Mouse (Mus musculus) liver, postnatal 0 days (tissue): ENCODE measurements around the gene Klhl24.

Source experiments
- CTCF ChIP-seq: sonication (generic); IDR thresholded peaks from 2 replicates; pipeline ENCODE4 v1.5.1; 2016; ENCODE audit warnings: antibody characterized with exemption, low read depth
- EP300 ChIP-seq: IDR thresholded peaks from 2 replicates; pipeline ENCODE4 v1.6.1; 2016; ENCODE audit warnings: antibody characterized with exemption, low read depth, mild to moderate bottlenecking

DNA sequence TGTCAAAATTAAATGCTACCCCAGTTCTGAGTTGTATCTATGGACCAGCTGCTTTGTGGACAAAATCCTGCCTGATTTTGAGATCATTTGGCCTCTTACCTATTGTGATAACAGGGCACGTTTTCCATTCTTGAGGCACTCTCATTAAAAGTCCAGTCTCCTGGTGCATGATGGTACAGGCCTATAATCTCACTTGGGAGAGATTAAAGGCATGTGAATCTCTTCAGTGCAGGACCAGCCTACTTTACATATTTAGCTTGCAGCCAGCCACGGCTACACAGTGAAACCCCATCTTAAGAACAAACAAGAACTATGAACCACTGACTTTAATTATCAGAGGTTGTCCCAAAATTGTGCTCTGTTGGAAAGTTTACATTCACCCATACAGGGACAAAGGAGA lies 33.1 kb downstream of the Klhl24 start:
- TF ChIP-seq CTCF (no peak), EP300 (no peak)
